In genomic region chr13:53356105-53356996, GRCm38 (mm10) we compare ENCODE assay signal across 9 mouse cellular contexts. TPM values are rescaled to one million over a fixed set of nuclear protein-coding genes. Genes with fewer than 3 reads are reported as not detected.
DNase-seq lines count a peak whose midpoint lies in the region; ATAC-seq and TF ChIP-seq lines count a peak whose summit lies in the region.
"Had no signal": no experiment of that assay in that cellular context is flagged by ENCODE, and none has a peak within 500 bp of the region (broad histone marks: within the 10 kb centered on the region; RNA-seq: fewer than 3 reads in every experiment).

No protein-coding gene starts in this region.

- in situ Hi-C loops in Patski (cut with MboI; ENCODE audit: low pct_unique_long_range_greater_than_20kb): loop anchor here (5.0 to 10.0 kb wide), 2 partner anchors 234 to 712 kb away; no protein-coding TSS in a partner anchor

- CTCF ChIA-PET in Patski (lab: Charles Lee): interaction anchor here (0.6 to 2.3 kb wide), 9 partner anchors 9 to 705 kb away, joined by 3 to 13 read pairs (median 6); no protein-coding TSS in a partner anchor

- peaks cover 50% of the 10 kb centered on the region for H3K36me3 ChIP-seq in kidney, embryonic 16.5 days (ENCODE audit: insufficient read depth, low read length)
- H3K36me3 ChIP-seq in liver, postnatal 0 days (replicated peaks; ENCODE audit: insufficient read depth, low read length): peaks cover 46% of the 10 kb centered on the region
- H3K36me3 ChIP-seq in neural tube, embryonic 15.5 days: peaks cover 65% of the 10 kb centered on the region

- TF ChIP-seq EP300 in liver, postnatal 0 days (IDR thresholded peaks at IDR 0.05; ENCODE audit: low read depth): no peak

- no peak overlapping the region for H3K4me2 ChIP-seq in kidney, embryonic 16.5 days (replicated peaks; ENCODE audit: low read depth, low read length)
- no peak overlapping the region for H3K4me2 ChIP-seq in liver, postnatal 0 days (ENCODE audit: low read depth, low read length)
- no peak overlapping the region for H3K4me2 ChIP-seq in neural tube, embryonic 15.5 days
- H3K4me2 ChIP-seq: heart, embryonic 13.5 days had no signal

- H3K27ac ChIP-seq in kidney, embryonic 16.5 days (ENCODE audit: low read length): no peak overlapping the region
- no peak overlapping the region for H3K27ac ChIP-seq in liver, postnatal 0 days (ENCODE audit: low read depth)
- H3K27ac ChIP-seq in neural tube, embryonic 15.5 days (replicated peaks): no peak overlapping the region
- H3K27ac ChIP-seq: heart, embryonic 13.5 days had no signal

- H3K4me1 ChIP-seq in kidney, embryonic 16.5 days (ENCODE audit: insufficient read depth, low read length): no peaks in the 10 kb centered on the region
- H3K4me1 ChIP-seq in liver, postnatal 0 days (ENCODE audit: insufficient read depth): no peaks in the 10 kb centered on the region
- H3K4me1 ChIP-seq in neural tube, embryonic 15.5 days: no peaks in the 10 kb centered on the region
- H3K4me1 ChIP-seq: heart, embryonic 13.5 days had no signal

- no peak overlapping the region for H3K4me3 ChIP-seq in kidney, embryonic 16.5 days (ENCODE audit: low read length)
- H3K4me3 ChIP-seq in liver, postnatal 0 days (ENCODE audit: low read depth, low read length): no peak overlapping the region
- no peak overlapping the region for H3K4me3 ChIP-seq in neural tube, embryonic 15.5 days (replicated peaks)
- H3K4me3 ChIP-seq: heart, embryonic 13.5 days had no signal

- TF ChIP-seq CTCF in Patski (IDR thresholded peaks at IDR 0.05): peak; percentile 66
- peak; percentile 81 for TF ChIP-seq CTCF in liver, postnatal 0 days (IDR thresholded peaks at IDR 0.05; ENCODE audit: low read depth)

- 57% methylated on average over 8 of the region's 8 CpGs for WGBS in kidney, embryonic 16.5 days
- 60% methylated on average over 8 of the region's 8 CpGs for WGBS in liver, postnatal 0 days (ENCODE audit: insufficient replicate concordance)
- WGBS in neural tube, embryonic 15.5 days: 63% methylated on average over 8 of the region's 8 CpGs

- H3K9me3 ChIP-seq in kidney, embryonic 16.5 days (ENCODE audit: low read length): no peaks in the 10 kb centered on the region
- H3K9me3 ChIP-seq in liver, postnatal 0 days (ENCODE audit: low read length): no peaks in the 10 kb centered on the region
- H3K9me3 ChIP-seq in neural tube, embryonic 15.5 days (replicated peaks): no peaks in the 10 kb centered on the region
- H3K9me3 ChIP-seq: heart, embryonic 13.5 days had no signal

- H3K27me3 ChIP-seq in Patski: no peaks in the 10 kb centered on the region
- H3K27me3 ChIP-seq in kidney, embryonic 16.5 days (ENCODE audit: insufficient read depth, low read length): no peaks in the 10 kb centered on the region
- H3K27me3 ChIP-seq in liver, postnatal 0 days (ENCODE audit: insufficient read depth, low read length): no peaks in the 10 kb centered on the region
- H3K27me3 ChIP-seq in neural tube, embryonic 15.5 days (replicated peaks): no peaks in the 10 kb centered on the region
- H3K27me3 ChIP-seq: heart, embryonic 13.5 days had no signal

- DNase-seq in Patski (ENCODE audit: low read depth, low spot score): no peak
- peak; percentile 70 to 74 for DNase-seq in cerebellum, postnatal 14 days
- DNase-seq in heart, adult 8-10 months (ENCODE audit: low spot score): peak; percentile 51
- peak; percentile 20 for DNase-seq in liver, postnatal 0 days

- peak; percentile 69 for ATAC-seq in CD4-positive, CD25-positive, alpha-beta regulatory T cell, adult 4 months
- ATAC-seq in Patski: no peak
- ATAC-seq in kidney, embryonic 16.5 days (ENCODE audit: low FRiP score, low TSS enrichment): peak; percentile 57; the same call in 1 of the 2 replicates
- peak; percentile 51; the same call in 1 of the 2 replicates for ATAC-seq in liver, postnatal 0 days
- peak; percentile 45; the same call in 1 of the 2 replicates for ATAC-seq in neural tube, embryonic 15.5 days (ENCODE audit: low FRiP score)
- no peak for ATAC-seq in monocyte, adult 5-6 weeks (replicated peaks; ENCODE audit: insufficient number of reproducible peaks, low FRiP score, low TSS enrichment, poor library complexity, severe bottlenecking)

- POLR2A ChIA-PET in Patski (lab: Charles Lee): no interaction called here

- H3K9ac ChIP-seq in kidney, embryonic 16.5 days (replicated peaks; ENCODE audit: low read length): no peak overlapping the region
- no peak overlapping the region for H3K9ac ChIP-seq in liver, postnatal 0 days (replicated peaks)
- H3K9ac ChIP-seq in neural tube, embryonic 15.5 days (replicated peaks): no peak overlapping the region
- H3K9ac ChIP-seq: heart, embryonic 13.5 days had no signal

RNA-seq across cellular contexts. Expression of gene Sptlc1, which starts 20.8 kb away (rescaled TPM):
- polyA plus RNA-seq in CD4-positive, CD25-positive, alpha-beta regulatory T cell, adult 4 months (2017; shearing (Covaris generic)): 10 to 100 TPM; 26.5 to 33.7 TPM
- 41.1 TPM for polyA plus RNA-seq in Patski (2021)
- 10 to 100 TPM; 13.3 to 15.1 (median 14.5) TPM for total RNA-seq in heart, adult 8-10 months (2022)
- 42.3 and 44.8 TPM in 2 replicates for polyA plus RNA-seq in kidney, embryonic 16.5 days (2015; fragmentation: Nextera tagmentation; extraction: Ambion mirVana)
- 10.2 and 10.3 TPM in 2 replicates for polyA plus RNA-seq in liver, postnatal 0 days (2015; fragmentation: Nextera tagmentation; extraction: Ambion mirVana)
- 25.4 and 26.0 TPM in 2 replicates for polyA plus RNA-seq in neural tube, embryonic 15.5 days (2015; fragmentation: Nextera tagmentation; extraction: Ambion mirVana)
- total RNA-seq in monocyte, adult 5-6 weeks (2017): 59.4 to 86.7 TPM (median 74.0 TPM) in 3 replicates

Comparison
In these comparisons a context has a peak if more than half of its experiments do, and no peak if none do; other contexts are left out.
1. ATAC-seq: peak in CD4-positive, CD25-positive, alpha-beta regulatory T cell, adult 4 months (single experiment), kidney, embryonic 16.5 days (single experiment), liver, postnatal 0 days (single experiment) and neural tube, embryonic 15.5 days (single experiment); none in Patski (single experiment) and monocyte, adult 5-6 weeks (single experiment).